Mouse (Mus musculus) kidney, embryonic 15.5 days (tissue): Measurements from ENCODE around the gene Srprb. TPM values are rescaled to one million over a fixed set of nuclear protein-coding genes. Genes with fewer than 3 reads are reported as not detected.
A peak's percentile ranks its signal among the peaks of the same experiment; 100 is the strongest.

ENCODE experiments used
- ATAC-seq: fragments of 200-750 bp; cut with Nextera tagmentation; replicated peaks from 2 replicates; pipeline ENCODE4 v1.8.0; 2017; ENCODE audit warnings: moderate TSS enrichment; ENCODE audit not compliant: low FRiP score
- H3K27ac ChIP-seq: fragments of 300-500 bp; sonication (generic); 2 replicates; pipeline ENCODE4 v1.5.1; 2015; ENCODE audit warnings: mild to moderate bottlenecking, inconsistent platforms
- H3K27me3 ChIP-seq: fragments of 300-500 bp; sonication (generic); 2 replicates; pipeline ENCODE4 v1.6.1; 2015; ENCODE audit warnings: inconsistent platforms
- H3K36me3 ChIP-seq: fragments of 300-500 bp; sonication (generic); 2 replicates; pipeline ENCODE4 v1.6.1; 2015; ENCODE audit warnings: inconsistent platforms
- H3K4me1 ChIP-seq: fragments of 300-500 bp; sonication (generic); 2 replicates; pipeline ENCODE4 v1.6.1; 2015; ENCODE audit warnings: inconsistent platforms
- H3K4me2 ChIP-seq: fragments of 300-500 bp; sonication (generic); 2 replicates; pipeline ENCODE4 v1.6.1; 2015; ENCODE audit warnings: moderate library complexity, mild to moderate bottlenecking, inconsistent platforms
- H3K4me3 ChIP-seq: fragments of 300-500 bp; sonication (generic); replicated peaks from 2 replicates; pipeline ENCODE4 v1.5.1; 2015; ENCODE audit warnings: mild to moderate bottlenecking, inconsistent platforms
- H3K9ac ChIP-seq: fragments of 300-500 bp; sonication (generic); 2 replicates; pipeline ENCODE4 v1.6.1; 2015; ENCODE audit warnings: mild to moderate bottlenecking, inconsistent platforms
- H3K9me3 ChIP-seq: fragments of 300-500 bp; sonication (generic); replicated peaks from 2 replicates; pipeline ENCODE4 v1.6.1; 2016; ENCODE audit warnings: inconsistent platforms
- WGBS: fragments of 180-500 bp; shearing (Covaris S2); methylation state at CpG from one replicate; pipeline ENCODE4 v1.1.7; 2015; ENCODE audit warnings: mixed read lengths; 5-methylcytosine and 5-hydroxymethylcytosine counted together
- polyA plus RNA-seq: library from polyadenylated mRNA; unstranded; fragments of >200 nt; fragmentation: Nextera tagmentation; extraction: Ambion mirVana; gene quantifications from 2 replicates; pipeline ENCODE4 v1.2.1, GENCODE M21; 2015

Gene Srprb
- polyA plus RNA-seq, 1 experiment from 2014 or later, result 62.9 TPM

GRCm38 (mm10) chr9:103205786-103206185 lies 3.8 kb upstream of the Srprb start:
- no peaks in the 10 kb centered on the region for H3K9me3 ChIP-seq
- WGBS, result 93% methylated on average over 5 of the region's 5 CpGs
- H3K4me3 ChIP-seq, result no peak overlapping the region
- 0 out of 2 replicates have a peak, but pooled peaks cover 4% of the 10 kb centered on the region for H3K27me3 ChIP-seq
- H3K4me1 ChIP-seq, result peaks cover 8% of the 10 kb centered on the region; the same call in 1 of the 2 replicates
- no peak for ATAC-seq
- H3K27ac ChIP-seq, result no peak overlapping the region
- H3K9ac ChIP-seq, result no peak overlapping the region
- no peaks in the 10 kb centered on the region for H3K36me3 ChIP-seq
- H3K4me2 ChIP-seq, result no peak overlapping the region

- ATAC-seq, result no peak
- no peak overlapping the region for H3K9ac ChIP-seq
- WGBS, result 96% methylated on average over 4 of the region's 4 CpGs
- H3K27ac ChIP-seq, result no peak overlapping the region
- peaks cover 60% of the 10 kb centered on the region for H3K36me3 ChIP-seq
- no peak overlapping the region for H3K4me2 ChIP-seq
- no peaks in the 10 kb centered on the region for H3K9me3 ChIP-seq
- no peaks in the 10 kb centered on the region for H3K4me1 ChIP-seq
- H3K4me3 ChIP-seq, result no peak overlapping the region
- H3K27me3 ChIP-seq, result no peaks in the 10 kb centered on the region
Measured at GRCm38 (mm10) chr9:103188416-103188815, 13.5 kb downstream of the Srprb start.

GRCm38 (mm10) chr9:103186747-103187146 lies 15.2 kb downstream of the Srprb start:
- 73% methylated on average over 9 of the region's 9 CpGs for WGBS
- Histone ChIP-seq H3K36me3 (peaks cover 43% of the 10 kb centered on the region), H3K4me3 (no peak overlapping the region), H3K4me2 (no peak overlapping the region), H3K27ac (no peak overlapping the region), H3K9me3 (no peaks in the 10 kb centered on the region), H3K9ac (no peak overlapping the region), H3K27me3 (no peaks in the 10 kb centered on the region), H3K4me1 (no peaks in the 10 kb centered on the region)
- no peak for ATAC-seq

- no peak overlapping the region for H3K9ac ChIP-seq
- no peaks in the 10 kb centered on the region for H3K9me3 ChIP-seq
- 89% methylated on average over 8 of the region's 8 CpGs for WGBS
- no peak overlapping the region for H3K4me3 ChIP-seq
- ATAC-seq, result no peak
- peaks cover 3% of the 10 kb centered on the region; the same call in 1 of the 2 replicates for H3K4me1 ChIP-seq
- no peak overlapping the region for H3K4me2 ChIP-seq
- H3K27me3 ChIP-seq, result no peaks in the 10 kb centered on the region
- H3K27ac ChIP-seq, result no peak overlapping the region
- H3K36me3 ChIP-seq, result peaks cover 35% of the 10 kb centered on the region
Measured at GRCm38 (mm10) chr9:103185946-103186345, 16.0 kb downstream of the Srprb start.

- H3K27me3 ChIP-seq, result no peaks in the 10 kb centered on the region
- H3K27ac ChIP-seq, result no peak overlapping the region
- no peaks in the 10 kb centered on the region for H3K9me3 ChIP-seq
- H3K4me2 ChIP-seq, result no peak overlapping the region
- H3K36me3 ChIP-seq, result peaks cover 24% of the 10 kb centered on the region
- H3K4me1 ChIP-seq, result peaks cover 13% of the 10 kb centered on the region
- 66% methylated on average over 4 of the region's 4 CpGs for WGBS
- ATAC-seq, result no peak
- H3K4me3 ChIP-seq, result no peak overlapping the region
- H3K9ac ChIP-seq, result no peak overlapping the region
Measured at GRCm38 (mm10) chr9:103184855-103185254, 17.1 kb downstream of the Srprb start.

GRCm38 (mm10) chr9:103181886-103182285 lies 20.1 kb downstream of the Srprb start:
- ATAC-seq, result no peak
- Histone ChIP-seq H3K4me2 (no peak overlapping the region), H3K4me1 (peaks cover 13% of the 10 kb centered on the region), H3K27me3 (no peaks in the 10 kb centered on the region), H3K9me3 (no peaks in the 10 kb centered on the region), H3K4me3 (no peak overlapping the region), H3K9ac (no peak overlapping the region), H3K27ac (no peak overlapping the region), H3K36me3 (no peaks in the 10 kb centered on the region)
- 87% methylated on average over 8 of the region's 8 CpGs for WGBS

GRCm38 (mm10) chr9:103180807-103181565 lies 21.0 kb downstream of the Srprb start:
- Histone ChIP-seq H3K27ac (peak overlapping the region; percentile 78), H3K27me3 (no peaks in the 10 kb centered on the region), H3K9me3 (no peaks in the 10 kb centered on the region), H3K4me1 (peaks cover 13% of the 10 kb centered on the region), H3K4me2 (peak overlapping the region; percentile 71), H3K36me3 (no peaks in the 10 kb centered on the region), H3K9ac (peak overlapping the region; percentile 43), H3K4me3 (peak overlapping the region; percentile 48)
- WGBS, result 2% methylated on average over 20 of the region's 20 CpGs
- peak; percentile 94 for ATAC-seq

- ATAC-seq, result no peak; the same call in 1 of the 2 replicates
- H3K4me1 ChIP-seq, result peaks cover 13% of the 10 kb centered on the region
- peak overlapping the region; percentile 71 for H3K4me2 ChIP-seq
- 53% methylated on average over 3 of the region's 3 CpGs for WGBS
- H3K27me3 ChIP-seq, result no peaks in the 10 kb centered on the region
- peak overlapping the region; percentile 43 for H3K9ac ChIP-seq
- no peaks in the 10 kb centered on the region for H3K36me3 ChIP-seq
- H3K27ac ChIP-seq, result peak overlapping the region; percentile 78
- peak overlapping the region; percentile 48 for H3K4me3 ChIP-seq
- no peaks in the 10 kb centered on the region for H3K9me3 ChIP-seq
Measured at GRCm38 (mm10) chr9:103180303-103180702, 21.6 kb downstream of the Srprb start.

GRCm38 (mm10) chr9:103175692-103176091 lies 26.2 kb downstream of the Srprb start:
- no peak overlapping the region for H3K9ac ChIP-seq
- no peaks in the 10 kb centered on the region for H3K27me3 ChIP-seq
- H3K4me1 ChIP-seq, result peaks cover 14% of the 10 kb centered on the region
- no peak overlapping the region for H3K4me2 ChIP-seq
- no peak for ATAC-seq
- no peaks in the 10 kb centered on the region for H3K9me3 ChIP-seq
- no peak overlapping the region for H3K4me3 ChIP-seq
- no peaks in the 10 kb centered on the region for H3K36me3 ChIP-seq
- 98% methylated on average over 7 of the region's 7 CpGs for WGBS
- no peak overlapping the region for H3K27ac ChIP-seq

GRCm38 (mm10) chr9:103174771-103175519 lies 27.0 kb downstream of the Srprb start:
- no peak overlapping the region for H3K27ac ChIP-seq
- H3K4me3 ChIP-seq, result no peak overlapping the region
- WGBS, result 46% methylated on average over 6 of the region's 6 CpGs
- H3K4me1 ChIP-seq, result peaks cover 7% of the 10 kb centered on the region
- no peak overlapping the region for H3K4me2 ChIP-seq
- H3K36me3 ChIP-seq, result no peaks in the 10 kb centered on the region
- no peaks in the 10 kb centered on the region for H3K27me3 ChIP-seq
- ATAC-seq, result no peak; the same call in 1 of the 2 replicates
- H3K9me3 ChIP-seq, result no peaks in the 10 kb centered on the region
- no peak overlapping the region for H3K9ac ChIP-seq

GRCm38 (mm10) chr9:103168771-103169170 lies 33.2 kb downstream of the Srprb start:
- H3K4me2 ChIP-seq, result no peak overlapping the region
- no peak for ATAC-seq
- no peak overlapping the region for H3K9ac ChIP-seq
- no peaks in the 10 kb centered on the region for H3K27me3 ChIP-seq
- H3K4me1 ChIP-seq, result peaks cover 3% of the 10 kb centered on the region; the same call in 1 of the 2 replicates
- H3K4me3 ChIP-seq, result no peak overlapping the region
- no peaks in the 10 kb centered on the region for H3K36me3 ChIP-seq
- no peaks in the 10 kb centered on the region for H3K9me3 ChIP-seq
- 44% methylated on average over 7 of the region's 7 CpGs for WGBS
- H3K27ac ChIP-seq, result no peak overlapping the region

GRCm38 (mm10) chr9:103168046-103168445 lies 33.9 kb downstream of the Srprb start:
- ATAC-seq, result 0 out of 2 replicates have a peak, but pooled peaks have one; percentile 43
- 80% methylated on average over 6 of the region's 6 CpGs for WGBS

More at GRCm38 (mm10) chr9:103168046-103168445, 33.9 kb downstream of the Srprb start:
- H3K4me3 ChIP-seq, result no peak overlapping the region
- no peaks in the 10 kb centered on the region for H3K36me3 ChIP-seq
- H3K27ac ChIP-seq, result no peak overlapping the region
- H3K4me2 ChIP-seq, result no peak overlapping the region
- H3K9ac ChIP-seq, result no peak overlapping the region
- no peaks in the 10 kb centered on the region for H3K27me3 ChIP-seq
- H3K9me3 ChIP-seq, result no peaks in the 10 kb centered on the region
- H3K4me1 ChIP-seq, result peaks cover 3% of the 10 kb centered on the region; the same call in 1 of the 2 replicates
